Mouse (Mus musculus) testis, adult 2 months (tissue): ENCODE results near the gene Kras.

Experiments
- CTCF ChIP-seq: fragments of 200-500 bp; IDR thresholded peaks from 2 replicates; pipeline ENCODE4 v1.5.1; 2012; ENCODE audit warnings: low read depth, mild to moderate bottlenecking, inconsistent platforms, low read length, moderate library complexity; ENCODE audit not compliant: control insufficient read depth, insufficient read depth, insufficient replicate concordance
- POLR2A ChIP-seq: fragments of 200-500 bp; IDR thresholded peaks from 2 replicates; pipeline ENCODE4 v1.6.1; 2012; ENCODE audit warnings: low read depth, mild to moderate bottlenecking, inconsistent platforms, low read length, moderate library complexity; ENCODE audit not compliant: control insufficient read depth

GRCm38 (mm10) chr6:145197949-145198686 is 51.9 kb downstream of the Kras start:
- TF ChIP-seq CTCF (no peak), POLR2A (no peak)
